Mouse (Mus musculus) splenic B cell, adult 2 months (primary cell): ENCODE measurements around the gene Rpl37.
A peak's percentile ranks its signal among the peaks of the same experiment; 100 is the strongest.
"Not testable (repeated sequence)": the region's sequence is repeated elsewhere in the genome, so short reads cannot be mapped to it uniquely, and the experiment has no call there.

Experiments used
- DNase-seq: peaks from one replicate; pipeline ENCODE4 v3.0.0-alpha.2; 2011; ENCODE audit warnings: low read depth, low spot score
- H3K27me3 ChIP-seq: 2 replicates; pipeline ENCODE4 v1.6.1; 2012; ENCODE audit warnings: mild to moderate bottlenecking, low read length, moderate library complexity, mixed read lengths; ENCODE audit not compliant: control insufficient read depth, poor library complexity, insufficient read depth, severe bottlenecking
- H3K36me3 ChIP-seq: 2 replicates; pipeline ENCODE4 v1.6.1; 2012; ENCODE audit warnings: mild to moderate bottlenecking, low read length, moderate library complexity, mixed read lengths; ENCODE audit not compliant: control insufficient read depth, poor library complexity, insufficient read depth, severe bottlenecking

Rpl37 gene

GRCm38 (mm10) chr15:5112651-5113050 is 3.8 kb upstream of the Rpl37 start:
- Histone ChIP-seq H3K36me3 (peaks cover 2% of the 10 kb centered on the region; the same call in 1 of the 2 replicates), H3K27me3 (no peaks in the 10 kb centered on the region)
- DNase-seq = no peak

- H3K36me3 ChIP-seq = peaks cover 12% of the 10 kb centered on the region
- no peak for DNase-seq
- H3K27me3 ChIP-seq = no peaks in the 10 kb centered on the region
Observed at GRCm38 (mm10) chr15:5115173-5115572, 1.3 kb upstream of the Rpl37 start.

GRCm38 (mm10) chr15:5117031-5117601 is 671 bp downstream of the Rpl37 start:
- Histone ChIP-seq H3K36me3 (peaks cover 18% of the 10 kb centered on the region), H3K27me3 (no peaks in the 10 kb centered on the region)
- DNase-seq = peak; percentile 63

DNA sequence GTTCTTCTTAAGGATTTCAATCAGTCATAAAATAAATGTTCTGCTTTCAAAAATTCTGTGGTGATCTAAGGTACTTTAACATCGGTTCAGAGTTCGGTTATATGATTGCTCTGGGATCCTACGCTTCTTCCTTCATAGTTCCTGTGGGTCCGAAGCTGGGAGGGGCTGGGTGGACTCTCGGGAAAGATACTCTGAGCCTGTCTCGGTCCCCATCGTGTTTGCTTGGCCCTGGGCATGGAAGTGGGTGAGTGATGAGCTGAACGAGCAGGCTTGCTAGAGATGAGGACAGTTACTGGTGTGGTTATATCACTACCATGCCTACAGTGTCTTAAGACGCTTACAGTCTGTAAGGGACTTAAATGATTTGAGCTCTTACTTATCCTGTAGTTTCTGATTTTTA is 2.2 kb downstream of the Rpl37 start:
- H3K27me3 ChIP-seq = no peaks in the 10 kb centered on the region
- H3K36me3 ChIP-seq = peaks cover 18% of the 10 kb centered on the region
- no peak for DNase-seq

- H3K27me3 ChIP-seq = no peaks in the 10 kb centered on the region
- no peak for DNase-seq
Observed at GRCm38 (mm10) chr15:5119192-5119591, 2.7 kb downstream of the Rpl37 start.

GRCm38 (mm10) chr15:5119707-5120106 is 3.3 kb downstream of the Rpl37 start:
- H3K27me3 ChIP-seq = no peaks in the 10 kb centered on the region
- no peak for DNase-seq
- peaks cover 22% of the 10 kb centered on the region for H3K36me3 ChIP-seq

More at GRCm38 (mm10) chr15:5119192-5119591, 2.7 kb downstream of the Rpl37 start:
- H3K36me3 ChIP-seq = peaks cover 19% of the 10 kb centered on the region

DNA sequence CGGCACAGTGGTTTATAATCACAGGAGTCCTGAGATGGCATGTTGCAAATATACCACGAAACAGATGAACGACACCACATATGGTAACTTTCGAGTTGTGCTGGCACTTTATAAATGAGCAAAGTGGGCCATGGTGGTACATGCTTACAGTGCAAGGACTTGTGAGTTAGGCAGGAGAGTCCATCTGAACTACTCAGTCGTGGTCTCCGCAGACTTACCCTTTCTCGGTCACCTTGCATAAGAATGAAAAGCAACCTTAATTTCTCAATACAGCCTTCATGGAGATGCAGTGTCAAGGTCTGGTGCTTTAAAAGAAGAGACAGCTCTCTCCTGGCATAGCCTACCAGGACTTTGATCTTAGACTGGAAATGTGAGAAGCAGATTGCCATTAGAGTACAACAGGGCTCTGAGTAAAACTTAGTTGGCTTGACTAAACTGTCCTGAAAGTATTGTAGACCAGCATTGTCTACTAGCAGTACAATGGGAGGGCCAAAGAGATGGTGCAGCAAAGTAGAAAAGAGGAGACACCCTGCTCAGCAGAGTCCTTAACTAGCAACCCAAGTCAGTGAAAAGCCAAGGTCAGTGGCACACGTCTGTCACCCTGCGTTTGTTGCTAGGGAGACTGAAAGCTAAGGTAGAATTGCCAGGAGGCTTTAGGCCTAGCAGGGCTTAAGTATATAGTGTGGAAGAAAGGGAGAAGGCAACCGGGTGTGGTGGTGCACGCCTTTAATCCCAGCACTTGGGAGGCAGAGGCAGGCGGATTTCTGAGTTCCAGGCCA is 5.3 kb downstream of the Rpl37 start:
- Histone ChIP-seq H3K36me3 (peaks cover 22% of the 10 kb centered on the region), H3K27me3 (no peaks in the 10 kb centered on the region)
- DNase-seq = no peak

- Histone ChIP-seq H3K27me3 (no peaks in the 10 kb centered on the region), H3K36me3 (peaks cover 8% of the 10 kb centered on the region)
- no peak for DNase-seq
Observed at GRCm38 (mm10) chr15:5126456-5126855, 10.0 kb downstream of the Rpl37 start.

DNA sequence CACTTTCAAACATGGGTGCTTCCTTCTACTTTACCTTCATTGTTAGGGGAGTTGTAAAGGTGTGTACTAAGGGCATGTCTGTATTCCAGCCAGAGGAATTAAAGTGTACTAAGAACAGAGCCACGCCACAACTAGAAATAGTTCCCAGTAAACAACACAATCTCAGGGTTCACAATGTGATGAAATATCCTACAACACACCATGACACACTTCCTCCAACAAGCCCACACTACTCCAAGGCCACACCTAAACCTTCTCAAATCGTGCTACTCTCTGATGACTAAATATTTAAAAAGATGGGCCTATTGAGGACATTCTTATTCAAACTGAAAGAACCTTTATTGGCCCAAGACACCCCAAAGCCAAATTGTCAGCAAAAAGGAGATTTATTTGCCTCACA is 11.0 kb downstream of the Rpl37 start:
- Histone ChIP-seq H3K27me3 (no peaks in the 10 kb centered on the region), H3K36me3 (peaks cover 4% of the 10 kb centered on the region)
- DNase-seq = no peak

- no peaks in the 10 kb centered on the region for H3K27me3 ChIP-seq
- DNase-seq = no peak
- H3K36me3 ChIP-seq = peaks cover 4% of the 10 kb centered on the region
Observed at GRCm38 (mm10) chr15:5128176-5128940, 11.9 kb downstream of the Rpl37 start.

DNA sequence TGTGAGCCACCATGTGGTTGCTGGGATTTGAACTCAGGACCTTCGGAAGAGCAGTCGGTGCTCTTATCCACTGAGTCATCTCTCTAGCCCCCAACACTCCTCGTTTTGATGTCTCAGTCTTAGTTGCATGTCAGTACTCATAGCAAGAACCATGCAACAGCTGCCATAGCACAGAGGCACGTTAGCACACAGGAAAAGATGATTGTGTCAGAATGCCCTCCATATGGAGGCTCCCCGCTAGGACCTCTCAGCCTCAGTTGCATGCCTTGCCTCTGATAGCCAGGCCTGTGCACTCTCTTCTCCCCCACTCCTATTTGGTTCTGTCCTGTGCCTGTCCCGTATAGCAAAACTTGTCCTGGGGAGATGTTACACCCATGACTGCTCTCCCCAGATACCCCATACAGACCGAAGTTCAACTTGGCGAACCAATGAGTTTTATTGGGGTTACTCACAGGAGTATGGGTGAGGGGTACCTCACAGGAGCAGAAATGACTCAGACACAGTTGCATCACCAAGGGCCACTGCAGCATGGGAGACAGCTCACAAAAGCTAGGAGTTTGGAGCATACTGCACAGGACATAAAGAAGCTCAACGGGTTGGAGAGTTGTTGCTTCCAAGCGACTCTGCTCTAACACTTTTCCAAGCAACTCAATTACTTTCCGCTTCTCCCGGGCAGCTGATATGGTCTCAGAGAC is 12.8 kb downstream of the Rpl37 start:
- no peak for DNase-seq
- Histone ChIP-seq H3K36me3 (peaks cover 3% of the 10 kb centered on the region), H3K27me3 (no peaks in the 10 kb centered on the region)

DNA sequence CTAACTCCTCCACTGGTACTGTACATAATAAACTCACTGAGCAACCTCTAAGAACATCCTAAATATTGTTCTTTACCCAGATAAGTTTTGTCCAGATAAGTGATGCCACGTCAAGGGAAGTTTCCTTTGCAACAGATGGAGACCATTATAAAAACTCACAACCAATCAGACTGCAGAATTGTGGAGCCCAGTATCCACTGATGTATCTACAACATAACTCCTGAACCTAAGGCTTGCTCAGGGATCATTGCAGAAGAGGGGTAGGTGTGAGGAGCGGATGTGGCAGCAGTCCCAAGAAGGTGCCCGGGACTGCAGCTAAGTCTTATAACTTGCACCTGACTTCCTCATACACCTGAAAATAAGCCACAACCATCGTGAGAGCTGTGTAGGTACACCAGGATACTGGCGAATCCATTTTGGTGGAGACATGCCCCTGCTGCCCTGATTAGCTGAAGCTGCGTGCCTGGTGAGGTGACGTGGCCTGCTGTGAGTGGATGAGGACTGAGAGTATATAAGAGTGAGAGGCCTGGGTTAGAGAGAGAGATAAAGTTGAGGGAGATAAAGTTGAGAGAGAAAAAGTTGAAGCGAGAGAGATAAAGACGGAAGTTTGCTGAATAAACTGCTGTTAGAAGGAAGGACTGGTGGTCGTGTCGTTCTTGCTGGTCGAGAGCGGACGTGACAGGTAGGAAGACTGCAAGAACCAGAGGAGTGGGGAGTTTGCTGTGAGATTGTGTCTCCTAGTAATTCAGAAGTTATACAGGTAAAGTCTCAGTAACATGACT is 14.6 kb downstream of the Rpl37 start:
- not testable (repeated sequence) for H3K27me3 ChIP-seq, H3K36me3 ChIP-seq, DNase-seq

DNA sequence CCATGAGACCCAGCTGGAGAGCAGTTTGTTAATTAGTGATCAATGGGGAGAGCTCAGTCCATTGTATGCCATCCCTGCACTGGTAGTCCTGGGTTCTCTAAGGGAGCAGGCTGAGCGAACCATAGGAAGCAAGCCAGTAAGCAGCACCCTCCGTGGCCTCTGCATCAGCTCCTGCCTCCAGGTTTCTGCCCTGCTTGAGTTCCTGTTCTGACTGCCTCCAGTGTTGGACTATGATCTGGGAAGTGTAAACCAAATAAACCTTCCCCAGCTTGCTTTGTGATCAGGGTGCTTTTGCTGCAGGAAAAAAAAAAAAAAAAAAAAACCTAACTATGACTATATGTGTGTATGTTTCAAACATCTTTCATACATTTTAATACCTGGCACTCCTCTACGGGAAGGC is 16.9 kb downstream of the Rpl37 start:
- H3K36me3 ChIP-seq = no peaks in the 10 kb centered on the region
- no peaks in the 10 kb centered on the region for H3K27me3 ChIP-seq
- no peak for DNase-seq

DNA sequence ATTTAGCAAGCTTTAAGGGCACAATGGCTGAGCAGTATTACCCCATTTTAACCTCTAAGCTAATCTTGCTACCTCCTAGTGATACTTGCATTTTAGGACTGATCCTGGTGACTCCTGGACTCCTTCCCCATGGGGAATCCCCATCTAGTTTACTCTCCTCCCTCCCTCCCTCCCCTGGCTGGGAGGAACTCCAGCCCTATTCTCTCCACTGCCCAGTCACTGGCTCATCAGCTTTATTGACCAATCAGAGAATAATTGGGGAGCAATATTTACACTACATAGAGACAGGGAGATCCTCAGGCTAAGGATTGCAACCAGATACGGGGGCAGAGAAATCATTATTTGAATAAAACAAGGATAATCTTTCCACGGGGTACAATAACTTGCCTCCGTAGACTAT is 17.7 kb downstream of the Rpl37 start:
- DNase-seq = no peak
- Histone ChIP-seq H3K36me3 (no peaks in the 10 kb centered on the region), H3K27me3 (no peaks in the 10 kb centered on the region)
